Mouse (Mus musculus) lung, postnatal 0 days (tissue): ENCODE results near the gene Tars2.
A peak's percentile ranks its signal among the peaks of the same experiment; 100 is the strongest.

Experiments
- CTCF ChIP-seq: IDR thresholded peaks from 2 replicates; pipeline ENCODE4 v1.5.1; 2016; ENCODE audit warnings: antibody characterized with exemption, mild to moderate bottlenecking
- EP300 ChIP-seq: IDR thresholded peaks from 2 replicates; pipeline ENCODE4 v1.6.1; 2016; ENCODE audit warnings: antibody characterized with exemption, mild to moderate bottlenecking, control low read depth

DNA sequence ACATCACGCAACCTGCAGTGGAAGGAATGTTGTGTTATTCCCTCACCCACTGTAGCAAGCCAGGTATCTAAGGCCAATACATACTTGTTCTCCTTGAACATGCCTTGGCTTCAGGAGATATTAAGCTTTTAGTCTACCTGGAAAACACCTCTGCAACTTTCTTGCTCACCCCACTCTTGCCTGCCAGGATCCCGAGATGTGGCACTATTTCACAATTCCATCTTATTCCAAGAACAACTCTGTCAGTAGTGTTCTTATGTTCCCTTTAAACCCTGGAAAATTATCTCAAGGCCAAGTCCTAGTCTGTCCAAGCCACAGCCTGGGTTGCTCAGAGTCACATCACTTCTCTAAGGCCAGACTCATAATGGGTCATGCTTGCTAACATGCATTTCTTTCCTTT, 3.2 kb downstream of the Tars2 start:
- TF ChIP-seq CTCF (no peak), EP300 (peak; percentile 18; the same call in 1 of the 2 replicates)
